Mouse (Mus musculus) CD4-positive, CD25-positive, alpha-beta regulatory T cell (primary cell): Measurements from ENCODE around the gene Rbbp8nl. TPM values are rescaled to one million over a fixed set of nuclear protein-coding genes. Genes with fewer than 3 reads are reported as not detected.

ENCODE experiments used
- polyA plus RNA-seq: library from polyadenylated mRNA; unstranded; fragments of 100-300 nt; shearing (Covaris generic); gene quantifications from one replicate; pipeline ENCODE4 v1.2.1, GENCODE M21; 2017

The Rbbp8nl gene
- 0.07 TPM for polyA plus RNA-seq

GRCm38 (mm10) chr2:180289440-180290108, at the start of gene Rbbp8nl:
TSS of gene Rbbp8nl (minus strand) at chr2:180289879.

DNA sequence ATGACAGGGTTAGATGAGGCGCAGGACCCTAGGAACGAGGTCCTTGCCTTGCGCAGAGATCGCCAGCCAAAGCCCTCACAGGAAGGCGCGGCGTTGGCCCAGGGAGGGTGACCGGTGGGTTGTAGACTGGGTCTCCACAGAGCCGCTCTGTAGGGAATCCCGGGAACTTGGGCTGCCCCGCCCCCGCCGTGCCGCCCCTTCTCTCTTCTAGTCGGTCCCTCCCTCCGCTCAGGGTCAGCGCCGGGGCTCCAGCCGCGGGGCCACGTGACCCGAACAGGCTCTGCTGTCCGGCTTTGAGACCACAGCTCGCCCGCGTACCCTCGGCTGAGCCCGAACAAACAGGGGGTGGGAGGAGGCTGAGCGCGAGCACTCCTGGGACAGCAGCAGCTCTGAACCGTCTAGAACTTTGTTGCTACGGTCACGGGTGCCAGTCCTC, 44.9 kb upstream of the Rbbp8nl start, which contains the start of gene Gata5:
Gata5 (minus strand) TSS at position 149 of the 436 bp plus-strand sequence.

GRCm38 (mm10) chr2:180273394-180274244, 16.1 kb downstream of the Rbbp8nl start, which contains the start of gene Cables2:
TSS of gene Cables2 (minus strand) at chr2:180273496.

GRCm38 (mm10) chr2:180257001-180257521, 32.6 kb downstream of the Rbbp8nl start, which contains the start of gene Rps21:
TSS of gene Rps21 (plus strand) at chr2:180257377.

Other genes starting within 250 kb of the Rbbp8nl start
- 427 TPM for gene Psma7, start 247.4 kb downstream of the Rbbp8nl start, polyA plus RNA-seq
- 4.2 TPM for gene Ss18l1, start 247.4 kb downstream of the Rbbp8nl start, polyA plus RNA-seq
- 59.0 TPM for gene Mtg2, start 219.3 kb downstream of the Rbbp8nl start, polyA plus RNA-seq
- not detected for gene Hrh3, start 185.4 kb downstream of the Rbbp8nl start, polyA plus RNA-seq
- gene Osbpl2, start 170.6 kb downstream of the Rbbp8nl start, polyA plus RNA-seq: 48.9 TPM
- gene Adrm1, start 118.4 kb downstream of the Rbbp8nl start, polyA plus RNA-seq: 155 TPM
- gene Lama5, start 64.0 kb downstream of the Rbbp8nl start, polyA plus RNA-seq: 0.54 TPM
- 535 TPM for gene Rps21, start 32.5 kb downstream of the Rbbp8nl start, polyA plus RNA-seq
- gene Cables2, start 16.4 kb downstream of the Rbbp8nl start, polyA plus RNA-seq: 58.6 TPM
- gene Gata5, start 44.8 kb upstream of the Rbbp8nl start, polyA plus RNA-seq: not detected
- gene Slco4a1, start 166.4 kb upstream of the Rbbp8nl start, polyA plus RNA-seq: 0.81 TPM
- gene Ntsr1, start 210.1 kb upstream of the Rbbp8nl start, polyA plus RNA-seq: not detected